Mouse (Mus musculus) T-cell, adult 66 days (primary cell): ENCODE measurements around the gene Supt6. TPM values are rescaled to one million over a fixed set of nuclear protein-coding genes. Genes with fewer than 3 reads are reported as not detected.

ENCODE experiments used
- total RNA-seq, 2 experiments: library from RNA; stranded (reverse); gene quantifications; 3 replicates in 1 of 2; 4 replicates in 1 of 2; pipeline ENCODE4 v1.2.4; 2023

The Supt6 gene
- total RNA-seq, result 10 to 100 TPM; 75.3 to 76.2 TPM

DNA sequence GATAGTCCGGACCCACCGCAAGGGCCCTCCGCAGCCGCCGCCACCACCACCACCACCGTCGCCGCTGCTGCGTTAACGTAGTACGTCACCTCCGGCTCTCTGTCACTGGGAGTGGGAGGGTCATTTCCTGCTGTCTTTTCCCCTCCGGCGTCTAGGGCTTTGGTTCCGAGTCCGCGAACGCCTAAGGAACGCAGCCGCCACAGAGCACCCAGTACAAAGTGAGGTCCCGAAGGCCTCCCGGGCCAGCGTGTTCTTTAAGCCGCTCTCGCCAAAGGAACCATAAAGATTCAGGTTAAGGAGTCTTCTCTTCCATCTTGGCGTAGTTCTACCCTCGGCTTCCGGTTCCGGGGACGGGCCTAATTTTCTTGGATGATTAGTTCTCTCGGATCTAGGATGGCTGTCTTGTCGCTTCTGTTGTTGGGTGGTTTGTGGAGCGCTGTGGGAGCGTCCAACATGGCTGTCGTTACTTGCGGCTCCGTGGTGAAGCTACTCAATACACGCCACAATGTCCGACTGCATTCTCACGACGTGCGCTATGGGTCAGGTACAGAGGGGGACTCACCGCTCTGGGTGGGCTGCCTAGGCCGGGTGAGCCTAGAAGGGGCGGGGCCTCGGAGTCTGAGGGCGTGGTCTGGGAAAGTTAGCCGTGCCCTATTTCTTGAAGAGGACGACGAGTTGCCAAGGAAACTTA lies at the start of gene Supt6, which contains the start of gene Sdf2:
Gene Supt6 (minus strand): TSS at position 361 of the 691 bp plus-strand sequence.
Gene Sdf2 (plus strand): TSS at position 120 of the 691 bp plus-strand sequence.

DNA sequence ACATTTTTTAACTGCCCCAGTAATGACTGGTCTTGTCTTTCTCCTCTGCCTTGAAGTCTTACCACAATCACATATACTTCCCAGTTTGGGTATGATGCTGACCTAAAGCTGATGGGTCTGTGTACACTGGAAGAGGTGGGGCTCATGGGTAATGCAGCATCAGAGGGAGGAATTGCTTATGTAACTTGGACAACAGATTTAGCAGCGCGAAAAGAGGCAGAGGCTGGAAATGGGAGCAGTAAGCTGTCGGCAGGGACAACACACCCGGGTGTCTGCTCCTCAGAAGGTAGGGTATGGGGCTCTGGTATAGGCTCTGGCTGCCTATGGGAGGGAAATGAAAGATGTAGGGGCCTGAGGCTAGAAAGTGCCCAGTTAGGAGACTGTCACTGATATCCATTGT lies 44.9 kb upstream of the Supt6 start, which contains the start of gene BC030499:
Gene BC030499 (plus strand): TSS at position 188 of the 400 bp plus-strand sequence.

DNA sequence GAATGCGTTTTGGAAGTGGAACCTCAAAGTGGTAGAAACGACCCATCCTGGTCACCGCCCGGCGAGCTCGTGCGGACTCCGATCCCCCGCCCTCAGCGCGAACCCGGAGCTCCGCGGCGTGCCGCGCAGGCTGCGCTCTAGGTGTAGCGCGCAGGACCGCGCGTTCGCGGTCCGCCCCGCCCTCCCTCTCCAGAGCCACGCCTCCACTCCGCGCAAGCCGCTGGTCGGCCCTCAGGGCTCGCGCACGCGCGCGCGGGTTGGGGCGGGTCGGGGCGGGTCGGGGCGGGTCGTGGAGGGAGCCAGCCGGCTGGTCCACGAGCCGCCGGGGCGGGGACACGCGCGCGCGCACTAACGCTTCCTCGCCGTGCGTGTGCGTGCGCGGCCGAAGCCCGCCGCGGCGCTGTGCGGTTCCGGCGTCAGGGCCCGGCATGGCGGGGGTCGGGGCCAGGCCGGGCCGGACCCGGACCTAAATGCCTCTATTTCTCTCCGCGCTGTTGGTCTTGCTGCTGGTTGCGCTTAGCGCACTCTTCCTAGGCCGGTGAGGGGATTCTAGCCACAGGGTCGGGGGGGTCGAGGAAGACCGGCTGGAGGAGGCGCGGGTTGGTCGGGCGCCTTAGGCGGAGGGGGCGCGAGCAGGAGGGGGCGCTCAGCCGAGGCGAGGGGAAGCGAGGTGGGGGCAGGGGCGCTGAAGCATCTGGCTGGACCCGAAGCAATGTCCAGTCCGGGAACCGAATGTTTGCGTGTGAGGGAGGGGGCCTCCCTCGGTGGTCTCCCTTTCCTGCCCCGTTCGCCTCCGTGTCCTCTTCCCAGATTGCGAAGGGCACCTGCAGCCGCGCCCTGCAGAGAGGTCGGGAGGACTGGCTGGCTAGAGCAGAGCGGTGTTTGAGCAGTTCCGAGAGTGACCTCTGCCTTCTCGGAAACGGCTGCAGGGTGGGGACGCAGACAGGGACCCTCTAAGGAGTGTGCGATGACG lies 15.9 kb upstream of the Supt6 start, which contains the start of gene 2610507B11Rik:
Gene 2610507B11Rik (plus strand): TSS at position 373 of the 973 bp plus-strand sequence.

DNA sequence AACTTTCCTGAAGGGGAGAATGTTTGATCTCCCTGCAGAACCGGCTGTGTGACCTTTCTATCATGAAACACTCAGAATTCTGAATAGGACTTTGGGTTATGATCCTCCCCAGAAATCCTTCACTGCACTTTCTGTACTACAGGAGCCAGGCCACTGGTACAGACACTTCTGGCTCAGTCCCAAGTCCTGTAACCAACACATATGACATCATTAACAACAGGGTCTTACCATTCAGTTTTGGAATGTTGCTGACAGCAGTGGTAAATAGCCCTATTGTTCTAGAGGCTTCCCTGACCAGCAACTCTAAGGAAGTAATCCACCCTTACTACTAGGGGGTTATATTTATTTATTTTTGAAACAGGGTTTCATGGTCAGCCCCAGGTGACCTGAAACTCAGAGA lies 52.7 kb downstream of the Supt6 start, which contains the start of gene Proca1:
Gene Proca1 (plus strand): TSS at position 280 of the 400 bp plus-strand sequence.

DNA sequence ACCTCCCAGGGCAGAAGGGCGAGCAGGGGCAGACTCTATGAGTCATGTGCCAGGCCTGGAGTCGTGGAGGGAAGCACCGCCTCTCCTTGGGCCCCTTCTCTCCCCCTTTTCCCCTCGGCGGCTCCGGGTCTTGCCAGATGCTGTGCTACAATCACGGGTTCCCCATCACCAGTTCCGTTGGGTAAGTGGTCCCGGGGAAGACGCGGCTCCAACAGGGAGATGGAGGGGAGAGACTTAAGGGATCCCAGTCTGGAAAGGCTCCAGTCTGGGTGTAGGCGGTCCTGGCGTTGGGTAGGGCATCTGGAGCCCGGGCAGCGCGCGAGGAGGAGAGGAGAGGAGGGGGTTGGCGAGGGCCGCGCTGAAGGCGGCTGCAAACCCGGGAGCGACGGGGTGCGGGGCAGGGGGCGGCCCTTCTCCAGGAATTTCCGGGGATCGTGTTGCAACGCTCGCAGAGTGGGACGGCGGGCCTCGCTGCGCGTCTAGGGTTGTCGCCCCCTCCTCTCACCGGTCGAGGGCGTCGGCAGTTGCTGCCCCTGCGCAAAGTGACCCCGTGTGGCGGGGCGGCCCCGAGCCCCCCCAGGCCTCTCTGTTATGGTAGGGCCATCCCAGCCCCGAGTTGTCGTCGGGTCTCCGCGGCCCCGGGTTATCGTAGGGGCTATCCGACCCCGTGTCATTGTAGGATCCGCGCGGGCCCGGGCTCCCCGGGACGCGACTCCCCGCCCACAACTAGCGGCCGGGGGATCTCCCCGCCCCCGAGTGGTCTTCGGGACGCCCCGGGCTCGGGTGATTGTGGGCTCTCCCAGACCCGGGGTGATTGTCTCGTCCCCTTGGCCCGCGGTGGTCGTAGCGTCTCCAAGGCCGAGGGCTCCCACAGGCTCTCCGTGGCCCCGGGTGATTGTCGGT lies 57.2 kb downstream of the Supt6 start, which contains the start of gene Rab34:
Gene Rab34 (plus strand): TSS at position 100 of the 903 bp plus-strand sequence.

DNA sequence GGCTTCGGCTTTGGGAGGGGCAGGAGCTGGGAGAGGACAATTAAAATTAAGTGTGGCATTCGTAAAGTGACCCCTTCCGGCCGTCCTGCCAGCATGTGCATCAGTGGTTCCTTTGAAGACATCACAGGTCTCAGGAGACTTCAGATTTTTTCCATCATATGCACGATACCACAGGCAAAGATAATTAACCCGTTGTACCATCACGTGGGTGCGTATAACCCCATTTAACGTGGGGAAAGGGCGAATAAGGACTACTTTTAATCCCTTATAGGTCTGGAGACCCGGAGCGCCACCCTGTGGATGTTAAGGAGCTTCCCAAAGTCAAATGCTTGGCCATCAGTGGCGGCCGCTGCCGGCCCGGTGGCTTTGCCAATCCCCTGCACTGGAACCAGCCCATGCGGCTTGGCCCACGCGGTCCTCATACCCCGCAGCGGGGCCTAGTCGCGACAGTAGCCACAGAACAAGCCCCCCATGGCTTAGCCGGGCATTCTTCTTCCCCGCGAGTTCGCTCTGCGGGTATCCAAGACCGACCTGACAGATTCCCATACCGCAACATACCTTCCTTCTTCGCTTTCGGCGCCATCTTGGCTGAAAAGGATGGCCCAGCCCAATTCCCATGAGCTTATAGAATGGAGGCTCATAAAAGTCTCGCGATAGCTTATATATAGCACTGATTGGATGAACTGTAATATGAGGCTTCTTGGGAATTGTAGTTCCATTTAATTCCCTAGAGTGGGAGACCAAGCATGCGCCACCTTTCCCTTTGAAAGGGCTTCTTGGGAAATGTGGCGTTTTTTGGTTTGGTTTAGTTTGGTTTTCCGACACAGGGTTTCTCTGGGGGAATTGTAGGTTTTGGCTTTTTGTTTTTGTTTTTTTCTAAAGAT lies 62.6 kb downstream of the Supt6 start, which contains the start of gene Rpl23a:
Gene Rpl23a (minus strand): TSS at position 624 of the 884 bp plus-strand sequence.

DNA sequence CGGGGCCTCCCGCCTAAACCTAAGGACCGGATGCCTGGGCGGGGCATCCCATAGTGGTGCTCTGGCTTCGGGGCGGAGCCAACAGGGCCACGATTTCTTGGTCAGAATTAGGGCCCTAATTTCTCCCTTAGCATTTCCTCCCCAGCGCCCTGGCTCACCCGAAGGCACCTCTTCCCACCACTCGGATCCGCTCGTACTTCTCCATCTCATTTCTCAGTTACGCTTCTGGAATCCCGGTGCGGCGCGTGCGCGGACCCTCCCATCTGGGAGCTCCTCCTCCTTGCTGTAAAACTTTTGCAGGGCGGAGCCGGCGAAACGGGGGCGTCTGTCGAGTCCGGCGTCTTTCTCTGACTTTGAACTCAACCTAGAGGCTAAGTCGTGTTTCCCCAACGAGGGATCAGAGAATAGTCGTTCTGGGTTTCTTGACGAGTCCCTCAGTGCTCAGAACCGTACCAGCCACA lies 69.4 kb downstream of the Supt6 start, which contains the start of the genes Nek8 and Tlcd1:
Gene Nek8 (minus strand): TSS at position 274 of the 461 bp plus-strand sequence.
Gene Tlcd1 (plus strand): TSS at position 310 of the 461 bp plus-strand sequence.

DNA sequence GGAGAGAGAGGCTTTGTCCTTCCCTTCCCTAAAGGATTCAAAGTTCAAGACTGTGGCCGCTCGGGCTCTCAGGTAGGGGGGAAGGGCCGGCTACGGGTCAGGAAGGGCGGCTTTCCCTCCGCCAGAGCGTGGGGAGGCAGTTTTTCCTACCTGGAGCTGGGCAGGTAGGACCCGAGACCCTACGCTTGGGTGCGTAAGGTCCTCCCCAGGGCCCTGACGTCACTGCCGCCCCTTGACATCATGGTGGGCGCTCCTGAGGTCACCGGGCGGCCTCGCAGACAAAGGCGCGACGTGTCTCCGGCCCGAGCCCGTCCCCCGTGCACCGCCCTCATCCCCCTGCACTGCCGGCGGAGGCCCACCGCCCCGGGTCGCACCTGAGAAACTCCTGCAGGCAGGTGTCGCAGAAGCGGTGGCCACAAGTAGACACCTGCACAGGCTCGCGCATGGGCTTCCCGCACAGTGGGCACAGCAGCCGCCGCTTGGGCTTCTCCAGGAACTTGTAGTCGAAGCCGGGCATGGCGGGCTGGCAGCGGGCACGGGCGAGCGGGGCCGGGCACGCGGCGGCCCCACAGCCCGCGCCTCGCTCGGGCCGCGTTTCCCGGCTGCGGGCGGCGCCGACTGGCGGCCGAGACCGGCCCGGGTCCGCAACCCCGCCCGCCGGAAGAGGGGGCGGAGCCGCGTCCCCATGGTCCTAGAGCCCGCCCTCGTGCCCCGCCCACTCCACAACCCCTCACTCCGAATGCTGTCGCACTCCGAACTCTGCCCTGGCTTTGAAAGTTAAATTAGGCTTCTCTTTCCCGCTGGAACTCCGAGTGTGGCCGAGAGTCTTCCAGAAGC lies 80.6 kb downstream of the Supt6 start, which contains the start of gene Traf4:
Gene Traf4 (minus strand): TSS at position 666 of the 837 bp plus-strand sequence.

Other genes starting within 250 kb of the Supt6 start
- gene Dhrs13, start 213.7 kb downstream of the Supt6 start, total RNA-seq, result 1 to 10 TPM; 3.8 to 5.0 TPM
- gene Flot2, start 208.1 kb downstream of the Supt6 start, total RNA-seq, result 10 to 100 TPM; 31.6 to 32.5 TPM
- 10 to 100 TPM; 27.6 to 32.2 TPM for gene Eral1, start 165.6 kb downstream of the Supt6 start, total RNA-seq
- gene Fam222b, start 151.3 kb downstream of the Supt6 start, total RNA-seq, result 10 to 100 TPM; 17.5 to 20.0 TPM
- 10 to 100 TPM; 29.3 to 32.7 TPM for gene Traf4, start 80.4 kb downstream of the Supt6 start, total RNA-seq
- 1 to 10 TPM; 6.8 to 10.0 TPM for gene Nek8, start 69.3 kb downstream of the Supt6 start, total RNA-seq
- gene Tlcd1, start 69.3 kb downstream of the Supt6 start, total RNA-seq, result 1 to 10 TPM; 6.0 to 7.5 TPM
- gene Rpl23a, start 62.4 kb downstream of the Supt6 start, total RNA-seq, result 1,000 to 10,000 TPM; 3,453 to 3,575 TPM
- gene Rab34, start 57.6 kb downstream of the Supt6 start, total RNA-seq, result 1 to 10 TPM in 1 of 2 experiments, not detected in 1; 1.1 TPM
- not detected for gene Proca1, start 52.6 kb downstream of the Supt6 start, total RNA-seq
- gene Sdf2, start 241 bp downstream of the Supt6 start, total RNA-seq, result 10 to 100 TPM; 40.4 to 52.1 TPM
- gene 2610507B11Rik, start 15.8 kb upstream of the Supt6 start, total RNA-seq, result 100 to 1,000 TPM; 115 to 134 TPM
- gene BC030499, start 44.9 kb upstream of the Supt6 start, total RNA-seq, result 1 to 10 TPM; 4.6 to 4.7 TPM
- gene Spag5, start 55.5 kb upstream of the Supt6 start, total RNA-seq, result 1 to 10 TPM; 6.5 to 7.8 TPM
- 10 to 100 TPM; 22.1 to 26.3 TPM for gene Aldoc, start 77.0 kb upstream of the Supt6 start, total RNA-seq
- 10 to 100 TPM; 50.4 to 54.2 TPM for gene Pigs, start 82.4 kb upstream of the Supt6 start, total RNA-seq
- gene Unc119, start 97.5 kb upstream of the Supt6 start, total RNA-seq, result 10 to 100 TPM; 15.3 to 21.9 TPM
- not detected for gene Foxn1, start 140.6 kb upstream of the Supt6 start, total RNA-seq
- gene Slc13a2, start 176.2 kb upstream of the Supt6 start, total RNA-seq, result not detected
- gene Slc46a1, start 219.7 kb upstream of the Supt6 start, total RNA-seq, result 1 to 10 TPM; 1.2 to 2.2 TPM